Mouse (Mus musculus) neural tube, embryonic 12.5 days (tissue): ENCODE measurements at regions not wholly inside any gene's neighbourhood (a gene's known extent, or its start where the extent isn't known, plus 50 kb on each side); places are given as distances from the start of the nearest gene placed in this dataset.

Experiments used
- ATAC-seq: fragments of 200-750 bp; cut with Nextera tagmentation; 2 replicates; pipeline ENCODE4 v1.8.0; 2017; ENCODE audit warnings: low read depth, mild to moderate bottlenecking, moderate TSS enrichment, moderate library complexity; ENCODE audit not compliant: low FRiP score
- H3K27ac ChIP-seq: fragments of 300-500 bp; sonication (generic); 2 replicates; pipeline ENCODE4 v1.5.1; 2016
- H3K27me3 ChIP-seq: fragments of 300-500 bp; sonication (generic); replicated peaks from 2 replicates; pipeline ENCODE4 v1.6.1; 2016; ENCODE audit warnings: mild to moderate bottlenecking
- H3K36me3 ChIP-seq: fragments of 300-500 bp; sonication (generic); 2 replicates; pipeline ENCODE4 v1.6.1; 2016; ENCODE audit warnings: mild to moderate bottlenecking
- H3K4me1 ChIP-seq: fragments of 300-500 bp; sonication (generic); 2 replicates; pipeline ENCODE4 v1.6.1; 2016
- H3K4me2 ChIP-seq: fragments of 300-500 bp; sonication (generic); replicated peaks from 2 replicates; pipeline ENCODE4 v1.6.1; 2016; ENCODE audit warnings: mild to moderate bottlenecking
- H3K4me3 ChIP-seq: fragments of 300-500 bp; sonication (generic); 2 replicates; pipeline ENCODE4 v1.5.1; 2016
- H3K9ac ChIP-seq: fragments of 300-500 bp; sonication (generic); 2 replicates; pipeline ENCODE4 v1.6.1; 2016; ENCODE audit warnings: mild to moderate bottlenecking
- H3K9me3 ChIP-seq: fragments of 300-500 bp; sonication (generic); 2 replicates; pipeline ENCODE4 v1.6.1; 2016; ENCODE audit warnings: mild to moderate bottlenecking
- WGBS: fragments of 180-500 bp; shearing (Covaris S2); methylation state at CpG from one replicate; pipeline ENCODE4 v1.1.7; 2016; 5-methylcytosine and 5-hydroxymethylcytosine counted together

- Histone ChIP-seq H3K27me3 (no peaks in the 10 kb centered on the region), H3K27ac (no peak overlapping the region), H3K9me3 (no peaks in the 10 kb centered on the region), H3K4me1 (peaks cover 11% of the 10 kb centered on the region), H3K4me2 (no peak overlapping the region), H3K9ac (no peak overlapping the region), H3K4me3 (no peak overlapping the region), H3K36me3 (no peaks in the 10 kb centered on the region)
- ATAC-seq = no peak
- 95% methylated on average over 1 of the region's 1 CpGs for WGBS
Observed at GRCm38 (mm10) chr11:25158884-25159283, 1051.7 kb downstream of the 5730522E02Rik start.

- Histone ChIP-seq H3K27me3 (no peaks in the 10 kb centered on the region), H3K9me3 (no peaks in the 10 kb centered on the region), H3K4me1 (no peaks in the 10 kb centered on the region), H3K36me3 (no peaks in the 10 kb centered on the region), H3K4me3 (no peak overlapping the region), H3K9ac (no peak overlapping the region), H3K4me2 (no peak overlapping the region), H3K27ac (no peak overlapping the region)
- no peak for ATAC-seq
- 88% methylated on average over 1 of the region's 1 CpGs for WGBS
Observed at GRCm38 (mm10) chr11:25167939-25168338, 1042.6 kb downstream of the 5730522E02Rik start.

- 88% methylated on average over 1 of the region's 1 CpGs for WGBS
Observed at GRCm38 (mm10) chr11:25171048-25171447, 1039.5 kb downstream of the 5730522E02Rik start.

More at GRCm38 (mm10) chr11:25171048-25171447, 1039.5 kb downstream of the 5730522E02Rik start:
- no peak overlapping the region for H3K27ac ChIP-seq
- no peaks in the 10 kb centered on the region for H3K9me3 ChIP-seq
- no peak overlapping the region for H3K9ac ChIP-seq
- no peaks in the 10 kb centered on the region for H3K36me3 ChIP-seq
- H3K4me2 ChIP-seq = no peak overlapping the region
- H3K4me1 ChIP-seq = no peaks in the 10 kb centered on the region
- no peak for ATAC-seq
- no peak overlapping the region for H3K4me3 ChIP-seq
- no peaks in the 10 kb centered on the region for H3K27me3 ChIP-seq
